Mouse (Mus musculus) v-Abl transformed pro-B cells (cell line): ENCODE measurements around the gene Aurkaip1.

Source experiments
- in situ Hi-C, 2 experiments: fragments of 400-800 bp; cut with MboI; formaldehyde crosslinking; loops; one replicate each; pipeline ENCODE4 v1.15.1; 2025; ENCODE audit not compliant: unreplicated experiment in 2 of 2

Aurkaip1 gene

GRCm38 (mm10) chr4:155848434-155849095 is 17.5 kb downstream of the Aurkaip1 start:
- in situ Hi-C loops = no loop called here

DNA sequence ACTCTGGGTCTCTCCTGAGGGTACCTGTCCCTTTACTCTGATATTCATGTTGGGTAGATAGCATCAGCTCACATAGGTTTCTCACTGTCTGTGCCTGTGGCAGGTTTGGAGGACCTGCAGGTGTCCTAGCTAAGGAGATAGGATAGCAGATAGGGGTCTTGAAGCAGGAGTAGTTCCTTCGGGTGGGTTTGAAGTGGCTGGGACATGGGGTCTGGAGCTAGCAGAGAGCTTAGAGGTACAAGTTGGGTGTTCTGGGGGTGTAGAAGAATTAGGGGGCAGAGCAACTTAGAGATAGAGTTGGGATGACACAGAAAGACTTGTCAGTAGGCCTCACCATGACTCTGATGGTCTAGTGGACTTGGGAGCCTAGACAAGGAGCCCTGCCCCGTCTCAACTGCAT is 18.3 kb downstream of the Aurkaip1 start:
- in situ Hi-C loops = no loop called here

GRCm38 (mm10) chr4:155849792-155850451 is 18.9 kb downstream of the Aurkaip1 start:
- in situ Hi-C loops = no loop called here

DNA sequence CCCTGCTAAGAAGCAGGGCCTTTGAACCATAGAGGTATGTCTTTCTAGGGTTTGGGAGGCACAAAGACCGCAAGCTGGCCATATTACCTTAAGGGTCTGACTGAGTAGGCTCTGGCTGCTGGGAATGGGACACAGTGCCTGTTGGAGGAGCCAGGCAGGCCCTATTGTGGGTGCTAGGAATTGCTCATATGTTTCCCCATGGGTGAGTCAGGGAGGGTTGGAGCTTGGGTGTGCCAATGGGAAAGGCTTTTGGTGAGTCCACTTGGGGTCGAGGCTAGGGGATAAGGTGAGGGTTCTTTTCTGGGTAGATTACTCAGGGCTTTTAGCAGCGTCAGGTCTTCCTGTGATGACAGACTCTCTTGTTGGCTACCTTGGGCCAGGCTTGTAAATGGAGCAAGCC is 20.3 kb downstream of the Aurkaip1 start:
- in situ Hi-C loops = no loop called here

GRCm38 (mm10) chr4:155851951-155852411 is 20.9 kb downstream of the Aurkaip1 start:
- in situ Hi-C loops = no loop called here

DNA sequence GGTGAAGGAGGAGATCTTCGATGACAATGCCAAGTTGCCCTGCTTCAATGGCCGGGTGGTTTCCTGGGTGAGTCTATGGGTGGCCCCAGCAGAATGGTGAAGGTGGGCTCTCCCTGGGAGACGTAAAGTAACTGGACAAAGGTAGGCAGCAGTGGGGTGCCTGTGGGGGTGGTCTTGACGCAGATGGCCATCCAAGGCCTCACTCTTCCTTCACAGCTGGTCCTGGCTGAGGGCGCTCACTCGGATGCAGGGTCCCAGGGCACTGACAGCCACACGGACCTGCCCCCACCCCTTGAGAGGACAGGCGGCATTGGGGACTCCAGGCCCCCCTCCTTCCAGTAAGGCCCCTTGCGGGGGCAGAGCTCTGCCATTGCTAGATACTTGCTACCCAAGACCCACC is 22.3 kb downstream of the Aurkaip1 start:
- in situ Hi-C loops = no loop called here

GRCm38 (mm10) chr4:155854991-155855390 is 23.9 kb downstream of the Aurkaip1 start:
- in situ Hi-C loops = no loop called here

DNA sequence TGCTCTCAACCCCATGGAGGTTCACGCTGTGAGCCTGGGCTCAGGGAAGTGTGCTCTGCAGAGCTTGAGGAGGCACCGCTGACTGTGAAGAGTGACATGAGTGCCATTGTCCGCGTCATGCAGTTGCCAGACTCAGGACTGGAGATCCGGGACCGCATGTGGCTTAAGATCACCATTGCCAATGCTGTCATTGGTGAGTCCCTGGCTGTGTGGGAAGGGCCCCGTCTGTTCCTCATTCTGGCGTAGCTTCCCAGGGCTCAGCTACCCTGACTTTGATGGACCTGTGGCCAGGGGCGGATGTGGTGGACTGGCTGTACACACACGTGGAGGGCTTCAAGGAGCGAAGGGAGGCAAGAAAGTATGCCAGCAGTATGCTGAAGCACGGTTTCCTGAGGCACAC is 25.0 kb downstream of the Aurkaip1 start:
- in situ Hi-C loops = no loop called here

DNA sequence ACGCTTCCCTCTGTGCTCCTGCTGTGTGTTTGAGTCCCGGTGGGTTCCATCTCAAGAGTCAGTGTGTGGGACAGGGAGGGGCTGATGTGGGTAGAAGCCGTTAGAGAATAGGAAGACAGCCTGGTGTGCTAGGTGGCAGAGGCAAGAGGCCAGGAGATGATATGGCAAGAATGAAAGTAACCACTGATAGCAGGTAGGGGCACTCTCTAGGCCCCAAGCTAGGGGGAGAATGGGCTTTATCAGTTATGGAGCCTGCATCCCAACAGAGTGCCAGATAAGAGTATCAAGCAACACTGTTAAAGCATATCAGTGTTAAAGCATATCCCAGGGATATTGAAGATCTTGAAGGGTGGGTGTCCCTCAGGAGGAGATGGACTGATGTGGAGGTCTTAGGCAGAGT is 25.8 kb downstream of the Aurkaip1 start:
- in situ Hi-C loops = no loop called here

GRCm38 (mm10) chr4:155859318-155859717 is 28.2 kb downstream of the Aurkaip1 start:
- in situ Hi-C loops = no loop called here

DNA sequence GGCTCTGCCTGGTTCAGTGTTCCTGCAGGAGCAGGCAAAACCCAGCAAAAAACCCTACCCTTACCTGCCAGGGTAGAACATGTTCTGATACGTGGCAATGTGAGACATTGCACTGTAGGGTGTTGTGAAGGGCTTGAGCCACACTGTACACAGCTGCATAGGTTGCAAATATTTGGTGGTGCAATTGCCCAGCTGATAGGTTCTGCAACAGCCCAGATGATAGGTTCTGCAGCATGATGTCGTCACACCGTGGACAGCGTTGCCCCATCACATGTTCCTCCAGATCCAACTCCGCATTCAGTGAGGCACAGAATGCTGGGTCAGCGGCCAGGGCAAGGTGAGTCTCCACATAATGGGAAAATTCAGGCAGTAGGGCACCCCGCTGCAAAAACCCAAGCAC is 30.7 kb downstream of the Aurkaip1 start:
- in situ Hi-C loops = no loop called here

GRCm38 (mm10) chr4:155863001-155863400 is 31.9 kb downstream of the Aurkaip1 start, which contains the start of gene Tas1r3:
Tas1r3 (minus strand) TSS chr4:155863362.
- in situ Hi-C loops = no loop called here

- in situ Hi-C loops = no loop called here
These were observed 37.7 kb downstream of the Aurkaip1 start for GRCm38 (mm10) chr4:155868614-155869298.

DNA sequence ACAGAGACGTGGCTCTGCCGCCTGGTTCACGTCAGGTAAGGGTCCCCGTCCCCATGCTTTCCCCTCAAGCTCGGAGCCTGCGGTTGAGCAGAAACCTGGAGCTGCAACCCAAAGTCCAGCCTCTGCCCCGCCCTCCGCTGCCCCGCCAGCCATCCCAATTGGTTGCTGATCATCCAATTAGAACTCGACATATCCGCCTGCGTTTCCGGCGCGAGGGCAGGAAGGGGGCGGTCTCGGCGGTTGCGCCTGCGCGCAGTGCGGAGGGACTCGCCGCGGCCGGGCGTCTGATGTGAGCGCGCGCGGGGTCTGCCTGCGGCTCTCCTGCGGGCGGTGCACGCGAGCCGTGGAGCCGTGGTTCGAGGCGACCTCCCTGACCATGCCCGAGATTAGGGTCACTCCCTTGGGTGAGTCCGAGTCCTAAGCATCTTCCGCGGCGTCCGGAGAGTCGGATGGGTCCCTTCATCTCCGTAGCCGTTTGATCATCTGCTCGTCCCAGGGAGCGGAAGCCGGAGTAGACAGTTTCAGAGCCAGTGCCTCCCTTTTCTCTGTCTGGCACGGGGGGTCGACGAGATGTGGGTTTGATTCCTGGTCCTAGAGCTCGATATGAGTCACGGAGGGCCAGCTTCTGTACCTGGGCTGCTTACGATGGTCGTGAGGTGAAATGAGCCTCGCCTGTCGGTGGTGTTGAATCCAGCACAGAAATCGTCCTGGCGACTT is 38.4 kb downstream of the Aurkaip1 start, which contains the start of the genes Cptp and Ints11:
TSS of gene Cptp (minus strand) at position 124 of the 717 bp plus-strand sequence.
TSS of gene Ints11 (plus strand) at position 230 of the 717 bp plus-strand sequence.
- in situ Hi-C loops = no loop called here

DNA sequence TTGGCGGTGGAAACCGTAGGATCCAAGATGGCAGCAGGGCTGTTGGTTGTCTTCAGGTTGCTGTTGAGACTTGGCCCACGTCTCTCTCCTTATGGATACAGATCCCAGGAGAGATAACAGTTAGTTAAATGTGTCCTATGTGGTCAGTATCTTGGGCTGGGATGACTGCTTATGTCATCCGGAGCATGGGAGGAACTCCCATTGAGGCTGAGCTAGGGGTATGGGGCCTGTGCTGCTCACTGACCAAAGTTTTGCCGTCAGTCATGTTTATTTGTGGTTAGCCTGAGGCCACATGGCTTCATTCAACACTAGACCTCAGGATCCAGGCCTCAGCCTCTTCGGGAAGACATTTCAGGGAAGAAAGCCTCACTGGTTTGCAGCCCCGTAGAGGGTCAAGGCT is 40.3 kb downstream of the Aurkaip1 start:
- in situ Hi-C loops = no loop called here
